ENCODE assay signal across 12 mouse cellular contexts in genomic region chr4:130862538-130862937, GRCm38 (mm10). TPM values are rescaled to one million over a fixed set of nuclear protein-coding genes. Genes with fewer than 3 reads are reported as not detected.
DNase-seq lines count a peak whose midpoint lies in the region; ATAC-seq and TF ChIP-seq lines count a peak whose summit lies in the region.
"Had no signal": no experiment of that assay in that cellular context is flagged by ENCODE, and none has a peak within 500 bp of the region (broad histone marks: within the 10 kb centered on the region; RNA-seq: fewer than 3 reads in every experiment).

No protein-coding gene starts in this region.

- no peaks in the 10 kb centered on the region for H3K9me3 ChIP-seq in heart, embryonic 13.5 days
- no peaks in the 10 kb centered on the region for H3K9me3 ChIP-seq in limb, embryonic 15.5 days
- H3K9me3 ChIP-seq in stomach, embryonic 15.5 days: no peaks in the 10 kb centered on the region

- TF ChIP-seq CTCF in left cerebral cortex, adult 2 months (IDR thresholded peaks at IDR 0.05): no peak

- 0 out of 2 replicates have a peak overlapping the region, but pooled peaks have one; percentile 74 for H3K4me2 ChIP-seq in heart, embryonic 13.5 days
- H3K4me2 ChIP-seq in limb, embryonic 15.5 days: no peak overlapping the region
- H3K4me2 ChIP-seq in stomach, embryonic 15.5 days: no peak overlapping the region

- H3K4me3 ChIP-seq in heart, embryonic 13.5 days: no peak overlapping the region
- H3K4me3 ChIP-seq in left cerebral cortex, adult 2 months: no peak overlapping the region
- H3K4me3 ChIP-seq in limb, embryonic 15.5 days: no peak overlapping the region
- no peak overlapping the region for H3K4me3 ChIP-seq in stomach, embryonic 15.5 days (replicated peaks)

- H3K4me1 ChIP-seq in heart, embryonic 13.5 days: peaks cover 31% of the 10 kb centered on the region
- peaks cover 35% of the 10 kb centered on the region for H3K4me1 ChIP-seq in limb, embryonic 15.5 days
- peaks cover 9% of the 10 kb centered on the region; the same call in 1 of the 2 replicates for H3K4me1 ChIP-seq in stomach, embryonic 15.5 days

- intact Hi-C loops in left cerebral cortex, adult 2 months (cut with DNase I): no loop called here

- peaks cover 66% of the 10 kb centered on the region for H3K27me3 ChIP-seq in heart, embryonic 13.5 days (replicated peaks)
- peaks cover 32% of the 10 kb centered on the region for H3K27me3 ChIP-seq in limb, embryonic 15.5 days
- H3K27me3 ChIP-seq in stomach, embryonic 15.5 days (replicated peaks): peaks cover 8% of the 10 kb centered on the region; the same call in 1 of the 2 replicates

- ATAC-seq in heart, embryonic 13.5 days (ENCODE audit: extremely low read depth, insufficient number of reproducible peaks, low FRiP score, low TSS enrichment): no peak
- ATAC-seq in limb, embryonic 15.5 days (ENCODE audit: insufficient number of reproducible peaks, low FRiP score, low TSS enrichment, low read depth): no peak
- no peak for ATAC-seq in stomach, embryonic 15.5 days (ENCODE audit: insufficient read depth, low FRiP score, low read depth)
- ATAC-seq: inflammation-experienced regulatory T-cells, adult 6 months had no signal

- 55% methylated on average over 5 of the region's 5 CpGs for WGBS in heart, embryonic 13.5 days
- 69% methylated on average over 5 of the region's 5 CpGs for WGBS in limb, embryonic 15.5 days
- 67% methylated on average over 5 of the region's 5 CpGs for WGBS in stomach, embryonic 15.5 days

- H3K9ac ChIP-seq in heart, embryonic 13.5 days: peak overlapping the region; percentile 64; the same call in 1 of the 2 replicates
- H3K9ac ChIP-seq in limb, embryonic 15.5 days: no peak overlapping the region
- H3K9ac ChIP-seq in stomach, embryonic 15.5 days: no peak overlapping the region

- H3K36me3 ChIP-seq in heart, embryonic 13.5 days: no peaks in the 10 kb centered on the region
- H3K36me3 ChIP-seq in limb, embryonic 15.5 days: no peaks in the 10 kb centered on the region
- no peaks in the 10 kb centered on the region for H3K36me3 ChIP-seq in stomach, embryonic 15.5 days

- H3K27ac ChIP-seq in heart, embryonic 13.5 days (replicated peaks): peak overlapping the region; percentile 71
- H3K27ac ChIP-seq in left cerebral cortex, adult 2 months: peak overlapping the region; percentile 93
- H3K27ac ChIP-seq in limb, embryonic 15.5 days: 0 out of 2 replicates have a peak overlapping the region, but pooled peaks have one; percentile 7
- H3K27ac ChIP-seq in stomach, embryonic 15.5 days: peak overlapping the region; percentile 67; the same call in 1 of the 2 replicates
- H3K27ac ChIP-seq: macrophage had no signal

- no peak for DNase-seq in heart, adult 8-10 months (ENCODE audit: low spot score)
- no peak for DNase-seq in left cerebral cortex, adult 2 months (ENCODE audit: extremely low spot score in 1 of 2, low spot score in 2 of 2)
- DNase-seq in left cerebral cortex, adult 11 months (ENCODE audit: low spot score): no peak
- DNase-seq in liver: no peak
- DNase-seq: left cerebral cortex, postnatal 4 days; right cerebral cortex, postnatal 14 days; thymus, adult 2 months had no signal

RNA-seq across cellular contexts. Expression of gene Laptm5, which starts 50.4 kb away (rescaled TPM):
- polyA plus RNA-seq in heart, embryonic 13.5 days (2015; fragmentation: Nextera tagmentation; extraction: Ambion mirVana): 20.1 and 25.9 TPM in 2 replicates
- 10 to 100 TPM in 3 of 4 experiments, 1 to 10 TPM in 1; 9.9 to 35.1 (median 12.5) TPM for total RNA-seq in heart, adult 8-10 months (2022)
- 10 to 100 TPM; 32.1 to 33.9 TPM for total RNA-seq in left cerebral cortex, adult 2 months (2021)
- 59.7 and 67.1 TPM in 2 replicates for polyA plus RNA-seq in limb, embryonic 15.5 days (2015; fragmentation: Nextera tagmentation; extraction: Ambion mirVana)
- 49.7 and 49.9 TPM in 2 replicates for polyA plus RNA-seq in stomach, embryonic 15.5 days (2015; fragmentation: Nextera tagmentation; extraction: Ambion mirVana)

Comparison
In these comparisons a context has a peak if more than half of its experiments do, and no peak if none do; other contexts are left out.
1. H3K27ac ChIP-seq: peak in every context shown above with its lines; median percentile 93 in left cerebral cortex, adult 2 months; 71 in heart, embryonic 13.5 days; 67 in stomach, embryonic 15.5 days; 7 in limb, embryonic 15.5 days.